Mouse (Mus musculus): ENCODE results near the gene D3Ertd751e. TPM values are rescaled to one million over a fixed set of nuclear protein-coding genes. Genes with fewer than 3 reads are reported as not detected.

Gene D3Ertd751e
- 0.63 and 0.96 TPM in 2 replicates for polyA plus RNA-seq (2012; rRNA removed)

DNA sequence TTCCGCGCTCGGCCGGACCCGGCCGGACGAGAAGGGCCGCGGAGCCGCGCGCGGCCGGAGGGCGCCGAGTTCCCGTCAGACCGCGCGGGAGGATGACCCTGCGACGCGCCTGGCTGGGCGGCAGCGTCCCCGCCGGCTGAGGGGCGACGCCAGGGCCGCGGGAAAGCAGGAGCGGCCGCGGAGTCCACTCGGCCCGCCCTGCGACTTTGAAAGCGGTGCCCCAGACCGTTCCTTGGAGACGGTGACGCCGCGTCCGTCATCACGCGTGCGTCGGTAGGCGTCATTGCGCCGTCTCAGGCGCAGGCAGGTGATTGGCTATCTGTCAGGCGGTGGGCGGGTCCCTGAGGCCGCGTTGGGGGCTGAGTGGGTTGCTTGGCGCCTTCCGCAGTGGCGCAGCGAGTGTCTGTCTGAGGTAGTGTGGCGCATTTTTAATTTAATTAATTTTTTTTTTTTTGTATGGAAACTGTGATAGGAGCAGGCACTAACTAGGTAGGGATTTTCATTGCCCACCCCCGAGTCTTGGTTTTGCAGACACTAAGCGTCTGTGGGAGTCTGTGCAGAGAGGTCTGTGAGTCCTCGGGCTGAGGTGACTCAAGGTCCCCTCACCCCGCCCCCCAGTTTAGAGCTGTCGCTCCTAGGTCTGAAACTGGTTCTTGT is at the start of gene D3Ertd751e, which contains the start of gene Sclt1:
Gene D3Ertd751e, plus strand, starts transcription at position 334 of the 657 bp plus-strand sequence.
Gene Sclt1, minus strand, starts transcription at position 237 of the 657 bp plus-strand sequence.
- DNase-seq (ENCODE audit: low read depth, low spot score), result peak; percentile 82
- WGBS, result under 1% methylated on average over 66 of the region's 66 CpGs

DNA sequence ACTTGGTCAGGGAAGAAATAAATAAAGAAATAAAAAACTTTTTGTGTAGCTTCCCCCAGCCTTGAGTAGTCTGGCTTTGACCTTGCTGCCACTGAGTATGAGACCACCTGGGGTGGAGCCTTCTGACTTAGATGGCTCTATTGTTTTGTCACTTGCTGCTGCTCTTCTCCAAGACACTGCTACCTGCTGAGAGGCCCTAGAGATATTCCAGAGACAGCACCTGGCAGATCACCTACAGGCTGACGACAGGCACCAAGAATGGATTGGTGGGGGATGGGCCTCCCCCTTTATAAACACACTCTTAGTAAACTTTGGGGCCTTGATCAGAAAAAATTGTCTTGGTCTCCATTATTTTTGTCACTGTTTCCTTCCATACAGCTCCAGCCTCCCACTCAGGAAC is 46.7 kb upstream of the D3Ertd751e start:
- WGBS, result 86% methylated on average over 1 of the region's 1 CpGs
- DNase-seq (ENCODE audit: low read depth, low spot score), result no peak

DNA sequence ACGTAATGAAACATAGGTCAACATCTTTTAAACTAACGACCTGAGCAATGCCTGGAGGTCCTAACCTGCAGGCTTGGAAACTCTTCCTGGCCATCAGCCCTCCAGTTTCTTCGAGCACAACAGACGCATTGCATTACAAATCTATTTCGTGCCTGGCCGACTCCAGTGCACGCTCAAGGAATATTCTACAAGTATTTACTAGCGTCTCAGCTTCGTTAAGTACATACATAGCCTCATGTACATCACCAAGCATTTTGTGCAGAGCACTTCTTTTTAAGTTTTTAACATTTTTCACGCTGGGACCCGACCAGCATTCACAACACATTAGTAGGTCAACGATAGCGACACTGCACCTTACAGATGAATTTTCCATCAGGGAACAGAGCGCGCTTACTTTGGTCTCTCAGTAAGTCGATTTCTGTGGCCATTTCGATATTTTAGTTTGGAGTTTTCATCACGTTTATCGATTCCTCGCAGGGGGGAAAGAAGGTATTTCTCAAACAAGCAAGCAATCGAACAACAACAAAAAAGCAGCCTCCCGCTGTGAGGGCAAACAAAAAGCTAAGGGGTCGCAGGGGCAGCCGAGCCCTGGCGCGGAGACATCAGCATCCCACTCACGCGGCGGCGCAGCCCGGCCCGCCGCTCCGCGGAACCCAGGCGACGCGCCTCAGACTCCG is 672 bp upstream of the D3Ertd751e start:
- peak; percentile 10 for DNase-seq (ENCODE audit: low read depth, low spot score)
- under 1% methylated on average over 39 of the region's 39 CpGs for WGBS

- 10% methylated on average over 6 of the region's 6 CpGs for WGBS
- DNase-seq (ENCODE audit: low read depth, low spot score), result peak; percentile 11
These were observed 1.0 kb downstream of the D3Ertd751e start for GRCm38 (mm10) chr3:41743436-41743835.

DNA sequence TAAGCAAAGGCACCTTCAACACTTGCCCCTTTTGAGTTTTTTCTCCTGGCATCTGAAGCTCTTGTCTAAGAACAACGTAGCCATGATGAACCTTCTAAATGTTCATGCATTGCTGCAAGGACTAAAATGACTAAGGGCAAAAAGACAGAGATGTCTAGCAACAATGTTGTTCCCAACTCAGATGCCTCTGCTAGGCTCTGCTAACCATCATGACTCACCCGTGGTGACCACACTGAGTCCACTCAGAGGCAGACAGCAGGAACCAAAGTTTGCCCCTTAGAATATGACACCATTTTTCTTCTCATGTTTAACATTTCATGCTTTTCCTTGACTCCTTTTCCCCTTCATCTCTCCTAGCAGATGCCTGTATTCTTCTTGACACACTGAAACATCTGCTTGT is 12.1 kb downstream of the D3Ertd751e start:
- WGBS, result 81% methylated on average over 2 of the region's 2 CpGs
- DNase-seq (ENCODE audit: low read depth, low spot score), result no peak

GRCm38 (mm10) chr3:41762091-41762490 is 19.7 kb downstream of the D3Ertd751e start:
- DNase-seq (ENCODE audit: low read depth, low spot score), result no peak
- WGBS, result 87% methylated on average over 3 of the region's 3 CpGs

- DNase-seq (ENCODE audit: low read depth, low spot score), result no peak
These were observed 70.0 kb downstream of the D3Ertd751e start for GRCm38 (mm10) chr3:41812447-41812846.

Other genes with a start within 250 kb of the D3Ertd751e start
- 5.8 and 14.9 TPM in 2 replicates for gene Jade1, start 186.9 kb upstream of the D3Ertd751e start, polyA plus RNA-seq (2012; rRNA removed)
- 0.97 and 2.0 TPM in 2 replicates for gene Sclt1, start 97 bp upstream of the D3Ertd751e start, polyA plus RNA-seq (2012; rRNA removed)

Measured in large intestine, adult 2 months (tissue).